Mouse (Mus musculus) cortical plate, adult 2 months (tissue): Measurements from ENCODE around the gene Spg20.

Experiments used
- CTCF ChIP-seq: fragments of 200-500 bp; IDR thresholded peaks from 2 replicates; pipeline ENCODE4 v1.5.1; 2011; ENCODE audit warnings: mild to moderate bottlenecking, control low read depth, low read length; ENCODE audit not compliant: insufficient read depth; ENCODE audit errors: extremely low read depth
- POLR2A ChIP-seq: fragments of 200-500 bp; IDR thresholded peaks from 2 replicates; pipeline ENCODE4 v1.6.1; 2011; ENCODE audit warnings: mild to moderate bottlenecking, low read length, control low read depth; ENCODE audit not compliant: insufficient read depth; ENCODE audit errors: extremely low read depth

- TF ChIP-seq CTCF (peak; percentile 74), POLR2A (peak; percentile 88)
These were observed at the start of gene Spg20 for GRCm38 (mm10) chr3:55111935-55112709.
